Mouse (Mus musculus) megakaryocyte-erythroid progenitor cell, adult 5-6 weeks (primary cell): Measurements from ENCODE around the gene Gm2696. TPM values are rescaled to one million over a fixed set of nuclear protein-coding genes. Genes with fewer than 3 reads are reported as not detected.
"Not testable (repeated sequence)": the region's sequence is repeated elsewhere in the genome, so short reads cannot be mapped to it uniquely, and the experiment has no call there.

Experiments used
- ATAC-seq: replicated peaks from 2 replicates; pipeline ENCODE4 v1.8.0; 2016; ENCODE audit warnings: mild to moderate bottlenecking, inconsistent platforms; ENCODE audit not compliant: severe bottlenecking, poor library complexity, low FRiP score, low TSS enrichment
- total RNA-seq, 2 experiments: library from RNA; stranded (forward) in 1 of 2; stranded (reverse) in 1 of 2; fragments of 200-1000, 215-1000 nt in 1 of 2; fragments of >200 nt in 1 of 2; fragmentation: Nextera tagmentation in 1 of 2; gene quantifications; 2 replicates each; pipeline ENCODE4 v1.2.3; 2014 to 2017

Gm2696 gene
- total RNA-seq (2014; fragmentation: Nextera tagmentation) = not detected in 2 replicates
- not detected in 2 replicates for total RNA-seq (2017)

DNA sequence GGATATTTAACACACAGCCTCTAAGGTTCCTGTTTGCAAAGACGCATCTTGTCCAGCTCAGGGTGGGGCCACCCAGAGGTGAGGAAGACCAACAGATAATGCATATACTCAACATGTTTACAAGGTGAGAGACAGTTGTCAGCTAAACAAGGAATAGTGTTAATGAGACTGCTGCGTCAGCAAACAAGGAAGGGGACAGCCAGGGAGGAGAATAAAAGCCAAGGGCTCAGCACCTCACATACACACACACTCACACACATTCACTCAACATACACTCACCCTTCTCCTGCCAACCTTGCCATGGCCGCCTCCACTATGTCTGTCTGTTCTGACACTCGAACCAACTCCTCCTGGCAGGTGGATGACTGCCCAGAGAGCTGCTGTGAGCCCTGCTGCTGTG is at the start of gene Gm2696:
Gm2696 (plus strand) TSS at position 301 of the 400 bp plus-strand sequence.
- ATAC-seq = no peak

GRCm38 (mm10) chr10:77769727-77770126 is 44.8 kb upstream of the Gm2696 start:
- no peak for ATAC-seq

DNA sequence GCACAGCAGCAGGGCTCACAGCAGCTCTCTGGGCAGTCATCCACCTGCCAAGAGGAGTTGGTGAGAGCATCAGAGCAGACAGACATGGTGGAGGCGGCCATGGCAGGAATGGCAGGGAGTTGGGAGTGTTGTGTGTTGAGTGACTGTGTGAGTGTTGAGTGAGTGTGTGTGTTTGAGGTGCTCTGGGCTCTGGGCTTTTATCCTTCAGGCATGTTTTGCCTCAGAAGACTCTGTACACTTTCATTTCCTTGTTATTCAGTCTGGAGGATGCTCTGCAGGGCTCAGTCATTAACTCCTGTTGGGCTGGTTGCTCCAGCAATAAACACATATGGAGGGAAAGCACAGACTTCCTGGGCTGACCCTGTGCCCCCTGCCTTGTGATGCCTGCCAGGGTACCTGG is 43.3 kb upstream of the Gm2696 start, which contains the start of gene Gm3238:
Gm3238 (minus strand) TSS at position 101 of the 400 bp plus-strand sequence.
- not testable (repeated sequence) for ATAC-seq

DNA sequence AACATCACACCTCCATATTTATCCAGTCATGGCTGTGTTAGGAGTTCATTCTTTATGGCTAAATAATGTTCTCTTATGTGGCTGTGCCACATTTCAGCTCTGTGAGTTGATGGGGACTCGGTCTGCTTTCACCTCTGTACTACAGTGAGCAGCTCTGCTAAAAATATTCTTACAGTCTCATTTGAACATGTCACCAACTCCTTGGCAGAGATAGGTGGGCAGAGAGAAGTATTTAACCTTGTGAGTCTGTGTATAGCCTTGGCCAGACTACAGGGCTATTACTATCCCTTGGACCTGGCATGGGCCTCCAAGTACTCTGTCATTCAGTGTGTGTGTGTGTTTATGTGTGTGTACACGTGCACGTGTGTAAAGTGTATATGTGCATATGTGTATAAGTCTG is 42.3 kb upstream of the Gm2696 start:
- ATAC-seq = not testable (repeated sequence)

- not testable (repeated sequence) for ATAC-seq
These were observed 37.6 kb upstream of the Gm2696 start, which contains the start of gene Gm7138 for GRCm38 (mm10) chr10:77776844-77777243. Gene Gm7138 (minus strand): TSS chr10:77776944.

DNA sequence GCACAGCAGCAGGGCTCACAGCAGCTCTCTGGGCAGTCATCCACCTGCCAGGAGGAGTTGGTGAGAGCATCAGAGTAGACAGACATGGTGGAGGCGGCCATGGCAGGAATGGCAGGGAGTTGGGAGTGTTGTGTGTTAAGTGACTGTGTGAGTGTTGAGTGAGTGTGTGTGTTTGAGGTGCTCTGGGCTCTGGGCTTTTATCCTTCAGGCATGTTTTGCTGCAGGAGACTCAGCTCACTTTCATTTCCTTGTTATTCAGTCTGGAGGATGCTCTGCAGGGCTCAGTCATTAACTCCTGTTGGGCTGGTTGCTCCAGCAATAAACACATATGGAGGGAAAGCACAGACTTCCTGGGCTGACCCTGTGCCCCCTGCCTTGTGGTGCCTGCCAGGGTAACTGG is 32.0 kb upstream of the Gm2696 start, which contains the start of gene Gm3250:
Gm3250 (minus strand) TSS at position 101 of the 400 bp plus-strand sequence.
- not testable (repeated sequence) for ATAC-seq

- not testable (repeated sequence) for ATAC-seq
These were observed 31.1 kb upstream of the Gm2696 start for GRCm38 (mm10) chr10:77783396-77783795.

GRCm38 (mm10) chr10:77787876-77788275 is 26.6 kb upstream of the Gm2696 start, which contains the start of gene Gm7137:
Gene Gm7137 (minus strand): TSS chr10:77788200.
- not testable (repeated sequence) for ATAC-seq

GRCm38 (mm10) chr10:77788621-77789020 is 25.9 kb upstream of the Gm2696 start:
- no peak for ATAC-seq

GRCm38 (mm10) chr10:77794976-77795375 is 19.5 kb upstream of the Gm2696 start, which contains the start of gene Gm9639:
Gene Gm9639 (minus strand): TSS chr10:77795076.
- ATAC-seq = no peak

DNA sequence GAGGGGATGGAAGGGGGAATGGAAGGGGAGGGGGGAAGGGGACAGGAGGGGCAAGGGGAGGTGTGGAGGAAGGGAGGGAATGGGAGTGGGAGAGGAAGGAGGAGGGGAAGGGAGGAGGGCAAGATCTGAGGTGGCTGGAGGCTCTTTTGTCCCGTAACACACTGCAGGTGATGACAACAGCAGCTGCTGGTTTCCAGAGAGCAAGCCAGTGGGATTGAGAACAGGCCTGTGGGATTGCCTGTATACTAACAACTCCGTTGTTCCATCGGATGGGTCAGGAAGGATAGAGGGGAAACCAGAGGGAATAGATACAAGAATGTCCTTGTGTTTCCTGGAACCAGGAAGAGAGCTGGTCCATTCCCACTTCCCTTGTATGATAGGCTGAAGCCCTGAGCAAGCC is 16.8 kb upstream of the Gm2696 start:
- no peak for ATAC-seq

DNA sequence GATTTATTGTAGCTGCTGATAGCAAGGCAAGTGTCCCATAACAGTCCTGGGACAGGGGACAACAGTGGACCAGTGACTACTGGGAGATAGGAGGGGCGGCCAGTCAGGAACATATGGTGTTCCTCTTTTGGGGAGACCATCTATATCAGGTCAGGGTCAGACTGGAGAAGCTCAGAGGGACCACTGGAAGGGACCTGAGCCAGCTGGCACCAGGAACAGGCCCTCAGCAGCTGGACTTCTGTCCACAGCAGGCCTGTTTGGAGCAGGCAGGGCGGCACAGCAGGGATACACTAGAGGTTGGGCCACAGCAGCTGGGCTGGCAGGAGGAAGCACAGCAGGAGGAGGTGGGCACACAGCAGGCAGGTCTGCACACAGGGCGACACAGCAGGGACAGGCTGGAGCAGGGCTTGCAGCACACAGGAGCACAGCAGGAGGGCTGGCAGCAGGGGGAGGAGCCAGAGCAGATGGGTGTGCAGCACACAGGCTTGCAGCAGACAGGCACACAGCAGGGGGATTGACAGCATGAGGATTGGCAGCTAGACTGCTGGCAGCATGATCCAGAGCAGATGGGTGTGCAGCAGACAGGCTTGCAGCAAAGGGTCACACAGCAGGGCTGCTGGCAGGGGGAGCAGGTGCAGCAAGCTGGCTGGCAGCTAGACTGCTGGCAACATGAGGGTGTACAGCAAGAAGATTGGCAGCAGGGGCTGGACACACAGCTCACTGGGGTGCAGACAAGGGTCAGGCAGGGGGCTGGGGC is 16.1 kb upstream of the Gm2696 start:
- ATAC-seq = not testable (repeated sequence)

DNA sequence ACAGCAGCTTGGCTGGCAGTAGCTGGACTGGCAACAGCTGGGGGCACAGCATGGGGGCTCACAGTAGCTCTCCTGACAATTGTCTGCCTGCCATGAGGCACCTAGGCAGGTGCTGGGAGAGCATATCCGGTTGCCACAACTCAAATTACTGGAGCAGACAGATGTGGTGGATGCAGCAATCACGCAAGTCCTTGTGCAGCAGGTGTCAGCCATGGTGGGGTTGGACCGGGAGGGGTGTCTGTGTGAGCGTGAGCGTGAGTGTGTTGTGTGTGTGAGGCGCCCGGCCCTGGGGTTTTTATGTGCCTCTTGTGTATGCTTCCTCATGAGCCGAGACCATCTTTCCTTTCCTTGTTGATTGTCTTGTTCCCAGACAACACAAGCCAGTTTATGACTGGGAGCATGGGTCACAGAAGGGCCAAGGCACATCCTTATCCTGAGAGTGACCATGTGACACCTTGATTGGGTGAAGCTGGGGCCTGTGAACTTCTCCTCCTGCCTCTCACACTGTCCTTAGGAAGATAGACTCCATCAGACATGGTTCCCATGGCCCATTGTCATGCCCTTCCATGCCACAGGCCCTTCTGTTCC is 15.5 kb upstream of the Gm2696 start, which contains the start of gene Gm19668:
Gm19668 (minus strand) TSS at position 213 of the 588 bp plus-strand sequence.
- ATAC-seq = no peak

GRCm38 (mm10) chr10:77804095-77804494 is 10.4 kb upstream of the Gm2696 start:
- no peak for ATAC-seq

GRCm38 (mm10) chr10:77811743-77812142 is 2.7 kb upstream of the Gm2696 start, which contains the start of gene Gm9507:
Gene Gm9507 (minus strand): TSS chr10:77811843.
- ATAC-seq = no peak

DNA sequence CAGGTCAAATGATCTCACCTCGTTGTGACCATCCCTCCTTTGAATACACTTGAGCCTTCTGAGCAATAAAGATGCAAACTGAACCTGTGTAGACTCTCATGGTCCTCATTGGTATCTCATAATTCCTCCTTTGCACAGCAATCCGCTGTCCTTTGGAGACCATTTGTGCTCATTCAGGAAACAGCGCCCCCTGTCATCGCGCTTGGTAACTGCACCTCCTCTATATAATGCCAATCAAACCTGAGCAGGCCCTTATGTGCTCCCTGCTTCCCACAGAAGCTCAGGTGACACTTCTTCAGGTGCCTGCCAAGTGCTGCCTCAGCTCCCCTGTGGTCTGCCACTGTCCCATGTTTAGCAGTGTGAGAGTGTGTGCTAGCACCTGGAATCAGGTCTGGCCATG is 1.0 kb downstream of the Gm2696 start:
- 0 out of 2 replicates have a peak, but pooled peaks have one; percentile 4 for ATAC-seq

DNA sequence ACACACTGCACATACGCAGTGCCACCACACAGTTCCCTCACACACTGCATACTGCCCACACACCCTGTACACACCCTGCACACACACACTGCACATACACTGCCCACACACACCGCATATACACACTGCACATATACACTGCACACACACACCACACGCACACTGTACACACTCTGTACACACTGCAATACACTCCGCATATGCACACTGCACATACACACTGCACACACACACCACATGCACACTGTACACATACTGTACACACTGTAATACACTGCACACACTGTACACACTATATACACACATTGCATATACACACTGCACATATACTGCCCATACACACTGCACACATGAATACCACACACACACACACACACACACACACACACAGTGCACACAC is 4.0 kb downstream of the Gm2696 start:
- ATAC-seq = no peak

- no peak for ATAC-seq
These were observed 4.7 kb downstream of the Gm2696 start for GRCm38 (mm10) chr10:77819203-77819602.

DNA sequence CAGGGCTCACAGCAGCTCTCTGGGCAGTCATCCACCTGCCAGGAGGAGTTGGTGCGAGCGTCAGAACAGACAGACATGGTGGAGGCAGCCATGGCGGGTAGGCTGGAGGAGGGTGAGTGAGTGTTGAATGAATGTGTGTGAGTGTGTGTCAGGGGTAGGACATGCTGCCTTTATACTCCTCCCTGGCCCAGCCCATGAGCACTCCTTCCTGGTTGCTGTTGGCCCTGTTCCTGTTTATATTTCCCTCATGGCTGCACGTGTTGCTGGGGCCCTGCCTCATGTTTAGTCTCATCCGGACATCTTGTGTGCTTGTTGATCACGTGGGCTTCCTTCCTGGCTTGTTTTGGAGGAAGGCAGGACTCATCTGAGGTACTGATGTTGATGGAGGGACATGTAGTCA is 12.5 kb downstream of the Gm2696 start, which contains the start of gene Krtap10-4:
Krtap10-4 (minus strand) TSS at position 145 of the 400 bp plus-strand sequence.
- no peak for ATAC-seq

GRCm38 (mm10) chr10:77835647-77836046 is 21.2 kb downstream of the Gm2696 start, which contains the start of gene Krtap10-10:
Gene Krtap10-10 (plus strand): TSS chr10:77835947.
- no peak for ATAC-seq
